Mouse (Mus musculus) erythroblast, embryonic 14.5 days (primary cell): Measurements from ENCODE around the gene Gzmm. TPM values are rescaled to one million over a fixed set of nuclear protein-coding genes. Genes with fewer than 3 reads are reported as not detected.

Experiments used
- H3K27me3 ChIP-seq: 2 replicates; pipeline ENCODE4 v1.6.1; 2012; ENCODE audit warnings: inconsistent platforms; ENCODE audit not compliant: control insufficient read depth
- H3K36me3 ChIP-seq: 2 replicates; pipeline ENCODE4 v1.6.1; 2012; ENCODE audit warnings: mild to moderate bottlenecking, inconsistent platforms; ENCODE audit not compliant: control insufficient read depth
- H3K4me1 ChIP-seq: 2 replicates; pipeline ENCODE4 v1.6.1; 2012; ENCODE audit warnings: inconsistent platforms; ENCODE audit not compliant: control insufficient read depth
- H3K4me3 ChIP-seq: replicated peaks from 2 replicates; pipeline ENCODE3; 2012; ENCODE audit warnings: moderate library complexity, mild to moderate bottlenecking, inconsistent platforms
- H3K9me3 ChIP-seq: 2 replicates; pipeline ENCODE4 v1.6.1; 2012; ENCODE audit warnings: low read length, inconsistent platforms, mixed read lengths; ENCODE audit not compliant: control insufficient read depth
- GATA1 ChIP-seq: IDR thresholded peaks from 2 replicates; pipeline ENCODE4 v1.6.1; 2012; ENCODE audit warnings: low read length, inconsistent platforms, mixed read lengths
- TAL1 ChIP-seq: IDR thresholded peaks from 3 replicates; pipeline ENCODE4 v1.6.1; 2012; ENCODE audit warnings: low read length, inconsistent platforms, mixed read lengths
- polyA plus RNA-seq: library from polyadenylated mRNA; stranded (reverse); fragments of >175 nt; gene quantifications from 2 replicates; pipeline ENCODE4 v1.2.3, GENCODE M21; 2012

The Gzmm gene
- polyA plus RNA-seq, 1 experiment: 0.08 TPM

- H3K9me3 ChIP-seq: no peaks in the 10 kb centered on the region
- H3K36me3 ChIP-seq: peaks cover 62% of the 10 kb centered on the region
- H3K4me1 ChIP-seq: peaks cover 68% of the 10 kb centered on the region
- no peaks in the 10 kb centered on the region; the same call in 1 of the 2 replicates for H3K27me3 ChIP-seq
- H3K4me3 ChIP-seq: peak overlapping the region; percentile 81
- peak; percentile 88 for TF ChIP-seq GATA1
- peak; percentile 99 for TF ChIP-seq TAL1
These were observed 17.1 kb downstream of the Gzmm start for GRCm38 (mm10) chr10:79705951-79706350.

- TF ChIP-seq TAL1: no peak
- TF ChIP-seq GATA1: no peak
- H3K27me3 ChIP-seq: no peaks in the 10 kb centered on the region; the same call in 1 of the 2 replicates
- H3K4me3 ChIP-seq: peak overlapping the region; percentile 81
- H3K4me1 ChIP-seq: peaks cover 70% of the 10 kb centered on the region
- no peaks in the 10 kb centered on the region for H3K9me3 ChIP-seq
- peaks cover 68% of the 10 kb centered on the region for H3K36me3 ChIP-seq
These were observed 17.7 kb downstream of the Gzmm start for GRCm38 (mm10) chr10:79706406-79707094.

- Histone ChIP-seq H3K4me3 (peak overlapping the region; percentile 81), H3K36me3 (peaks cover 74% of the 10 kb centered on the region), H3K9me3 (no peaks in the 10 kb centered on the region), H3K27me3 (no peaks in the 10 kb centered on the region; the same call in 1 of the 2 replicates), H3K4me1 (peaks cover 75% of the 10 kb centered on the region)
- TF ChIP-seq GATA1: no peak
- no peak for TF ChIP-seq TAL1
These were observed 18.3 kb downstream of the Gzmm start for GRCm38 (mm10) chr10:79707162-79707561.

- peak overlapping the region; percentile 81 for H3K4me3 ChIP-seq
These were observed 18.9 kb downstream of the Gzmm start for GRCm38 (mm10) chr10:79707759-79708158.

GRCm38 (mm10) chr10:79708668-79709067 is 19.8 kb downstream of the Gzmm start:
- peaks cover under 1% of the 10 kb centered on the region for H3K27me3 ChIP-seq
- TF ChIP-seq GATA1 (no peak), TAL1 (no peak)
- H3K4me3 ChIP-seq: peak overlapping the region; percentile 81
- peaks cover 88% of the 10 kb centered on the region for H3K36me3 ChIP-seq
- H3K9me3 ChIP-seq: no peaks in the 10 kb centered on the region
- H3K4me1 ChIP-seq: peaks cover 86% of the 10 kb centered on the region

More at GRCm38 (mm10) chr10:79707759-79708158, 18.9 kb downstream of the Gzmm start:
- TF ChIP-seq TAL1: no peak
- no peak for TF ChIP-seq GATA1
- Histone ChIP-seq H3K36me3 (peaks cover 79% of the 10 kb centered on the region), H3K4me1 (peaks cover 80% of the 10 kb centered on the region), H3K9me3 (no peaks in the 10 kb centered on the region), H3K27me3 (no peaks in the 10 kb centered on the region; the same call in 1 of the 2 replicates)

- H3K4me1 ChIP-seq: peaks cover 86% of the 10 kb centered on the region
These were observed 20.5 kb downstream of the Gzmm start for GRCm38 (mm10) chr10:79709307-79709706.

GRCm38 (mm10) chr10:79712029-79712428 is 23.2 kb downstream of the Gzmm start:
- Histone ChIP-seq H3K9me3 (peaks cover 6% of the 10 kb centered on the region; the same call in 1 of the 2 replicates), H3K27me3 (peaks cover 34% of the 10 kb centered on the region), H3K36me3 (peaks cover 66% of the 10 kb centered on the region), H3K4me3 (peak overlapping the region; percentile 5), H3K4me1 (peaks cover 79% of the 10 kb centered on the region)
- TF ChIP-seq GATA1 (no peak), TAL1 (no peak)

More at GRCm38 (mm10) chr10:79709307-79709706, 20.5 kb downstream of the Gzmm start:
- peaks cover 7% of the 10 kb centered on the region for H3K27me3 ChIP-seq
- no peak for TF ChIP-seq GATA1
- H3K4me3 ChIP-seq: peak overlapping the region; percentile 81
- H3K9me3 ChIP-seq: no peaks in the 10 kb centered on the region
- H3K36me3 ChIP-seq: peaks cover 89% of the 10 kb centered on the region

GRCm38 (mm10) chr10:79712499-79713126 is 23.8 kb downstream of the Gzmm start:
- Histone ChIP-seq H3K36me3 (peaks cover 61% of the 10 kb centered on the region), H3K4me1 (peaks cover 78% of the 10 kb centered on the region), H3K4me3 (peak overlapping the region; percentile 47), H3K9me3 (peaks cover 7% of the 10 kb centered on the region; the same call in 1 of the 2 replicates), H3K27me3 (peaks cover 40% of the 10 kb centered on the region)
- peak; percentile 95 for TF ChIP-seq TAL1
- TF ChIP-seq GATA1: peak; percentile 73

GRCm38 (mm10) chr10:79713163-79713562 is 24.3 kb downstream of the Gzmm start:
- H3K36me3 ChIP-seq: peaks cover 55% of the 10 kb centered on the region
- peaks cover 76% of the 10 kb centered on the region for H3K4me1 ChIP-seq
- H3K9me3 ChIP-seq: peaks cover 7% of the 10 kb centered on the region; the same call in 1 of the 2 replicates
- TF ChIP-seq TAL1: no peak
- TF ChIP-seq GATA1: no peak
- peak overlapping the region; percentile 47 for H3K4me3 ChIP-seq
- peaks cover 45% of the 10 kb centered on the region for H3K27me3 ChIP-seq
